Mouse (Mus musculus) gastrocnemius, adult 8-10 months (tissue): Measurements from ENCODE around the gene Cxcl10. TPM values are rescaled to one million over a fixed set of nuclear protein-coding genes. Genes with fewer than 3 reads are reported as not detected.
"Not testable (repeated sequence)": the region's sequence is repeated elsewhere in the genome, so short reads cannot be mapped to it uniquely, and the experiment has no call there.

ENCODE experiments used
- DNase-seq, 2 experiments: peaks; one replicate each; pipeline ENCODE4 v3.0.0; 2022; ENCODE audit warnings: low spot score in 2 of 2
- total RNA-seq, 4 experiments: library from RNA; stranded (reverse); gene quantifications; 2 replicates each; pipeline ENCODE4 v1.2.4; 2022

Gene Cxcl10
- total RNA-seq, 4 experiments from 2014 or later: 0.46 TPM; not detected in 3

- DNase-seq: peak; percentile 35 to 66
These were observed 20.7 kb upstream of the Cxcl10 start for GRCm38 (mm10) chr5:92369151-92369994.

DNA sequence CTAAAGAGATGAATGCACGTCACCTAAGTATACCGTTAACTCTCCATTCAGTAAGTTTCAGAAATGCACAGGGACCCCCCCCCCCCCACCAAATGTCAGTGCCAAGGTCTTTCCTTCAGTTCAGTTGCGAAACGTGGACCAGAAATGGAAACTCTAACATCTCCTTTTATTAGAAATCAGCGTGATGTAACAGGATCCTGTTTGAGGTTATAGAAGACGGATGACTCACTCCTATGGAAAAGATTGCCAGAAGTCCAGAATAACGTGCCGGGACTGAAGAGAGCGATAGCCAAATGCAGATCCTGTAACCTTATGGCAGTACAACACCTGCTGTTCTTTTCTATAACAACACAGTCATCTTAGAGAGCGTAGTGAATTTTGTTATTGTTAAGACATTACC lies 19.7 kb upstream of the Cxcl10 start:
- no peak for DNase-seq

GRCm38 (mm10) chr5:92366565-92366964 lies 17.9 kb upstream of the Cxcl10 start:
- no peak for DNase-seq

- DNase-seq: no peak
These were observed 16.5 kb upstream of the Cxcl10 start for GRCm38 (mm10) chr5:92365146-92365705.

DNA sequence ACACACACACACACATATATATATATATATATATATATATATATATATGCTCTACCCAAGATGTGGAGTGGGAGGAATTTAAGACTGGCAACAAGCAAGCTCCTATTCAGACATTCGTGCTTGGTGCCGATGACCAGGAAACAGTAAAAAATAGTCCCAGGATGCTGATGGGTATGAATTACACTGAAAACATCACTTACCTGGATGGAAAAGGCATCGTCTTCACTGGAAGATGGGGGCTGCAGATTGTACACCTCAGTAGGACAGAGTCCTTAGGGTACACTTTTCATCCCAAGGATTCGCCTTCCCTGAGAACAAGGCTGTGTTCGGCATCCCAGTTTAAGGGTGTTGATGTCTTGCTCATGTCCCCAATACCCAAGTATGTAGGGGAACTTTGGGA lies 15.3 kb upstream of the Cxcl10 start:
- DNase-seq: no peak

GRCm38 (mm10) chr5:92363179-92363578 lies 14.5 kb upstream of the Cxcl10 start:
- DNase-seq: no peak

DNA sequence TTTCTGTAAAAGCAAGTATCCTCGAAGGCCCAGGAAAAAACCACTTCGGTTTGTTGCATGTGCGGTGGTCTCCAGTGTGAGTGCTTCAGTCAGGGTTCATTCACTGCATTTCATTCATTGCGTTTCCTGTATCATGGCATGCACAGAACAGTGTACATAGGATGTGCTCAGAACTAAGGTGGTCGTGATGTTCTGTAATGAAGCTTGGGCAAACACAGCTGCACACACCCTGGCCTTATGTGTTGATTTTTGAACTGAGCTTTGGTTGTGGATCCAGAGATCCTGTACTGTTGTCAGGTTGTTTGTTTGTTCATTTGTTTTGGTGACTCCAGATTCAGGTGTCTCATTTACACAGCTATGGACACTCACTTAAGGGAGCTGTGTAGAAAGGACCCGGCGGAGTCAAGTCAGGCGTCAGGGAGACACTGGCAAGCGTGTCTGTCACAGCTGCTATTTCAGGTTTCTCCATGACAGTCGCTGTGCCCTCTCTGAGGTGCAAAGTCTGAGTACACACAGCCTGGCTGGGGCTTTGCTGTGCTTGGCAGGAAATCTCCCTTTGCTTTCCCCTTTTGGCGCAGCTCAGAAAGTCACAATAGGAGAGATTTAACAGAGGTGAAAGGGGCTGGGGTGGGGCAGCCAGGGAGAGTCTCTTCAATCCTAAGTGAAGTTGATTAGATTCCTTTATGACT lies 10.2 kb upstream of the Cxcl10 start:
- DNase-seq: no peak

DNA sequence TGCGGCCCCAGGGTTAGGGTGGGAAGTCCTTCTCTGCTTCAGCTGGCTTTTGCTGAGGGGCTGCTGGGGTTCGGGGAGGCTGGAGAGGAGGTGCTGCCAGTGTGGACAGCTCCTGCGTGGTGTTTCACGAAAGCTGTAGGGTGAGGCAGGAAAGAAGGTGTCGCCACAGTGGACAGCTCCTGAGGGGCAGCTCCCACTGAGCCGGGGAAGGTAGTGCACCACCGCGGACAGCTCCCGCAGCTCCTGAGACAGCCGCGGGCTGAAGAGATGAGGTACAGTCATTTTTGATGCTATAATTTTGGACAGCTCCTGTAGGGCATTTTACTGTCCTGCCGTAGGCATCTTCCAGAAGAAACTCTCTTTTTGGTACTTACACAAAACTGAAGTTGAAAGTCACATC lies 9.3 kb upstream of the Cxcl10 start:
- no peak for DNase-seq

DNA sequence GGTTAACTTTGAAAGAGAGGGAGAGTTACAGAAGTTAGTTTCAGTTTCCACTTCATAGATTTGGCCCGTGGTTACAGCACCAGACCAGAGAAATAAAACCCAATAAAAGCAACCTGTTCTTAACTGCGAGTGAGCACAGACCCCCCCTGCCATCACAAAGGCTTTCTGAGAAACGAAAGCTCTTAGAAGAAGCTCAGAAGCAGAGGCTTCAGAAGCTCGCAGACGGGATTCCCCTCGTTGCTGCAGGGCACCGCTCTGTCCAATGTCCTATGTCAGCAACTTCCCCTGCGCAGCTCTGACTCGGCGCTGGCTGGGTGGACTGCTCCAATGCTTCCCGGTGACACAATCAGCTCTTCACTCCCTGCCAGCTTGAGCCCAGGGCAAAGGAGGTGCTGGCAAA lies 4.8 kb upstream of the Cxcl10 start:
- DNase-seq: peak; percentile 27 to 59

DNA sequence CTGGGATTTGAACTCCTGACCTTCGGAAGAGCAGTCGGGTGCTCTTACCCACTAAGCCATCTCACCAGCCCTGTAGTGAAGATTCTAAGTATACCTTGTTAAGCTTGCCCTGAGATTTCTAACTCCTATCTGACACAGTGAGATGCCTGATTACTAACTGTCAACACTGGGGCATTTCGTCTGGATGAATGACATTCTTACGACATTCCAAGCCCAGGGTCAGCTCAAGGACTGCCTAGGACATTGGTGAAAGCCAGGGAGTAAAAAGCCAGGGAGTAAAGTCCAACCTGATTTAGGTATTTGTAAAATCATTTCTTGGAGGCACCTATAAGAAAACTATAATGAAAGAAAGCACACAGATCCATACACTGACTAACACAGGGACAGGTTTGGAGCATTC lies 4.0 kb upstream of the Cxcl10 start:
- not testable (repeated sequence) for DNase-seq

DNA sequence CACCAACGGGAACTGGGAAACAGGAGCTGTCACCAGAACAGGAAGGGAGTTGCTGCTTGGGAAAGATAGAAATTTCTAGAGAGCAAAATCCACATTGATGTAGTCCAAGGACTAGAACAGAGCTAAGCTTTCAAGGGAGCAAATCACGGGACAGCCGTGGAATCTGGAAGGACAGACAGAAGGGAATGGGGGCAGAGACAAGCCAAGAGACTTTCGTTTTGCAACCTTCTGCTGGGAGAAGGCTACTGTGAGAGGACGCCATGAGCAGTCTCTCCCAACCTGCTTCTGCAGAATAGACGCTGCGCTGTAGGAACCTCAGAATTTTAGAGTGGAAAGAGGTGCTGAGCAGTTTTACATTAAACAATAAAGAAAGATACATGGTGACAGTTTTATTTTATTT lies 1.0 kb upstream of the Cxcl10 start:
- DNase-seq: no peak

- DNase-seq: peak in 1 of 2 experiments; percentile 47
These were observed 3.7 kb downstream of the Cxcl10 start for GRCm38 (mm10) chr5:92345006-92345405.

- no peak for DNase-seq
These were observed 8.1 kb downstream of the Cxcl10 start for GRCm38 (mm10) chr5:92340606-92341005.

GRCm38 (mm10) chr5:92336743-92337142 lies 11.9 kb downstream of the Cxcl10 start:
- DNase-seq: no peak

- DNase-seq: peak in 1 of 2 experiments; percentile 41
These were observed 16.3 kb downstream of the Cxcl10 start for GRCm38 (mm10) chr5:92332359-92332840.

DNA sequence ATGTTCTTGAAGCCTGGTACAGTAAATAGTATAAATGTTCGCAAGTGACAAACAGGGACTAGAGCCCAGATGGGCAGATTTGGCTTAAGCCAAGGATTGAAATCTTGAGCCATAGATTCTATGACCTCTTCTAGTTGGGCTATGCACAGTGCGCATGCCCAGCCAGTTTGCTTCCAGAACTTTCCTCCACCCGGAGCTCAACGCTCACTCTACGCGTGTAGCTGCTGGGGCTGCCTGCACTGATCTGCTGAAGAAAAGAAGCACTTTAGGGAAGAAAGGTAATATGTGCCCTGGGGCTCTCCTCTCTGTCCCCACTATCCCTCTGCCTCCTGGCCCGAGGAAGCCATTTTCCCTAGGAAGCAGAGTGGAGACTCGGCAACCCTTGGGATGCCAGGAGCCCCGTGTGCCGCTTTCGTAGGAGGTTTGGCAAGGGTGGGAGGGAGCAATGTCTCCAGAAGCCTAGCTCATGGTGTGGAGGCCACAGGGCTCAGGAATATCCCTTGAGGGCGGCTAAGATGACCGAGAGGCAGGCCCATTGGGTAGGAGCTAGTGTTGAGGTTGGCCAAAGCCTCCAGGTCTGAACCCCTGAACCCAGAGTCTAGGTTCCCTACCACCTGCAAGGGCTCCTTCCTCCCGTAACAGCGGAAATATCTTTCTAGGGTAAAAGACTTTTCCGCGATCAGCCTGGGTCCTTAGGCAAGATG lies 16.9 kb downstream of the Cxcl10 start, which contains the start of gene Art3:
Gene Art3, plus strand, starts transcription at position 193 of the 704 bp plus-strand sequence.
- no peak for DNase-seq

GRCm38 (mm10) chr5:92331122-92331521 lies 17.6 kb downstream of the Cxcl10 start:
- no peak for DNase-seq

DNA sequence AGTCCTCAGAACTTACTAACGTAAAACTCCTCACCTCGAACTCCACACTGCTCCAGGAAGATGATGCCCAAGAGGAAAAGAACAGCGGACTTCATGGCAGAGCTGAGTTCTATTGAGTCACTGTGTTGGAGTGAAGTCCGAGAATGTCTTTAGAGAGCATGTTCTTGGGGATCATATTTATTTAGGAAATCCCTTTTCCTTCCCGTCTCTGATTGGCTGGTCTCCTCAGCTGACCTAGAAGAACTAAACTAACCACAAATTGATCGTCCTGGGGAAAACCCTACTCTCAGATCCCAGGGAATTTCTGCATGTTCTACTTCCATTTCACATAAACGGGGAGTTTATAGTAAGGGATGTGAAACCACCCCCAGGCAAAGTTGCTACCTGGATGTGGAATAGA lies 20.8 kb downstream of the Cxcl10 start, which contains the start of gene Cxcl9:
Gene Cxcl9, minus strand, starts transcription at position 151 of the 400 bp plus-strand sequence.
- no peak for DNase-seq

DNA sequence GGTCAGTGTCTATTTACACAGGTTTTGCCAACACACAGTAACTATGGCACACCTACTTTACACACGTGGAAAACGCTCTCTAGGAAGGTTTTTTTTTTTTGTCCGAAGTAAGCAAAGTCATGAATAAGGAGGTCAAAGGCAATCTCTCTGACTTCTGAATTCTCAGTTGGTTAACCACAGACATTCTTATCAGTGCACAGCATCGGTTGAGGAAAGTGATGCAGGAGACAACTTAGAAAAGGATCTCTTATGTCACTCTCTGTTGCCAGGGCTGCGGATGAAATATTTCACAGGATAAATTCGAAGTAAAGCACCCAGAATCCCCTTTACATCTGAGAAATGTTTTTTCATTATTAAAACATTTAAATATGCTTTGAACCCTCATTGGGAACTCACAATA lies 21.3 kb downstream of the Cxcl10 start:
- no peak for DNase-seq

DNA sequence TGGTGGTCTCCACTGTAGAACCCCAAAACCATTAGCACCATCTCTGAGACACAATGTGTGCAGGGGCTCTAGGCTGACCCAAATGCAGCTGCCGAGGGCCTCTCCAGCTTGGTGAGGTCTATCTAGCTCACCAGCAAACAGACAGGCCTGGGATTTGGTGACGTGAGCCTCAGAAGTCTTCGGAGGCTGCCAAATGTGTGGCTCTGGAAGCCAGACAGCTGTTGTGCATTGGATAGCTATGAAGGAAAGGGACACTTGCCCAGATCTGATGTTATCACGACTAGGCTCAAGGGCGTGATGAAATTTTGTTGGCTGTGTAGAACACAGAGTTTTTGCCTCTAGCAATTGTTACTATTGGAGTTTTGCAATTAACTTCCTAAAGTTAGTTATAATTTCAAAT lies 25.4 kb downstream of the Cxcl10 start:
- peak; percentile 63 to 81 for DNase-seq

GRCm38 (mm10) chr5:92322612-92323011 lies 26.1 kb downstream of the Cxcl10 start:
- DNase-seq: no peak
